Mouse (Mus musculus): ENCODE results near the gene Vsig10.

- TF ChIP-seq CTCF (IDR thresholded peaks at IDR 0.05; ENCODE audit: control insufficient read depth, insufficient read depth, insufficient read length), result no peak
- TF ChIP-seq MAX (IDR thresholded peaks at IDR 0.05), result no peak
Observed at GRCm38 (mm10) chr5:117360228-117360515, 41.3 kb downstream of the Vsig10 start.
